Mouse (Mus musculus): ENCODE measurements around the gene Mfsd4b1. TPM values are rescaled to one million over a fixed set of nuclear protein-coding genes. Genes with fewer than 3 reads are reported as not detected.

The Mfsd4b1 gene
- polyA plus RNA-seq, 1 experiment from 2014 or later = 1.5 TPM

DNA sequence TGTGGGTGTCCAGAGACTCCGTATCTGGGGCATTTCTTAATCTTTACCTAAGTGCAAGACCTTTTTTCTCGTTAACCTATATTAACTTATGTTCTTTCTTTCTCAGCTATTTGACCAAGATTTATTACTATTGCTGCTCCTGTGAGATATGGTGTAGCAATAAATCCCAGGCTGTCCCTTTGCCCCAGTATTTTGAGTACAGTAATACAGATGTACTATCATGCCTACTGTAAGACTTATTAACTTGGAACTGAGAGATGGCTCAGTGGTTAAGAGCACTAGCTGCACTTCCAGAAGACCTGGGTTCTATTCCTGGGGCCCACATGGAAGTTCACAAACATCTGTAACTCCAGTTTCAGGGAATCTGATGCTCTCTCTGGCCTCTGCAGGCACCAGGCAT, 25.7 kb upstream of the Mfsd4b1 start:
- no peaks in the 10 kb centered on the region for H3K9me3 ChIP-seq (ENCODE audit: control insufficient read depth, low read length)
- no peaks in the 10 kb centered on the region for H3K36me3 ChIP-seq (ENCODE audit: control insufficient read depth, insufficient read depth, low read length)
- no peak overlapping the region for H3K27ac ChIP-seq (ENCODE audit: low read depth, low read length)
- no peak overlapping the region for H3K4me2 ChIP-seq (replicated peaks; ENCODE audit: low read depth, low read length)
- no peak overlapping the region for H3K4me3 ChIP-seq (ENCODE audit: low read length)
- no peaks in the 10 kb centered on the region for H3K4me1 ChIP-seq (ENCODE audit: control insufficient read depth, insufficient read depth, low read length)
- no peak overlapping the region for H3K9ac ChIP-seq (ENCODE audit: low read depth, low read length)
- WGBS = 81% methylated on average over 2 of the region's 2 CpGs
- no peaks in the 10 kb centered on the region for H3K27me3 ChIP-seq (ENCODE audit: control insufficient read depth, insufficient read depth, low read length)
- ATAC-seq (ENCODE audit: low FRiP score, low TSS enrichment) = no peak

DNA sequence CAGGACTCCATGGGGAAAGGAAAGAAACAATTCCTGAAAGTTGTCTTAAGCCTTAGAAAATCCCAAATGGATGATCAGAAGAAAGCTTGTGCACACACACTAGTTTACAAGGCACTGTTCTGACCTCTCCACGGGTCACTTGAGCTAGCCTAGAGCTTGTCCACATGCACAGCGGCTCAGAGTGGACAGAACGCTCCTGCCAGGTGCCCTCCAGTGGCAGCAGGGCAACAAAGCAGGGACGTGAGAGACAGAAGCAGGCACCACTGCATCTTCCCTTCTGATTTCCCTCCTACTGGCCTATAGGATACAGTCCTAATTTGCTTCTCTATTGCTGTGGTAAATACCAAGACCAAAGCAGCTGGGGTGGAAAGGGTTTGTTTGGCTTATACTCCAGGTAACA, 16.3 kb upstream of the Mfsd4b1 start:
- no peak overlapping the region for H3K4me3 ChIP-seq (ENCODE audit: low read length)
- no peaks in the 10 kb centered on the region for H3K9me3 ChIP-seq (ENCODE audit: control insufficient read depth, low read length)
- no peaks in the 10 kb centered on the region for H3K4me1 ChIP-seq (ENCODE audit: control insufficient read depth, insufficient read depth, low read length)
- WGBS = 13% methylated on average over 4 of the region's 4 CpGs
- ATAC-seq (ENCODE audit: low FRiP score, low TSS enrichment) = no peak
- H3K4me2 ChIP-seq (replicated peaks; ENCODE audit: low read depth, low read length) = no peak overlapping the region
- no peak overlapping the region for H3K27ac ChIP-seq (ENCODE audit: low read depth, low read length)
- H3K9ac ChIP-seq (ENCODE audit: low read depth, low read length) = no peak overlapping the region
- H3K27me3 ChIP-seq (ENCODE audit: control insufficient read depth, insufficient read depth, low read length) = no peaks in the 10 kb centered on the region
- no peaks in the 10 kb centered on the region for H3K36me3 ChIP-seq (ENCODE audit: control insufficient read depth, insufficient read depth, low read length)

DNA sequence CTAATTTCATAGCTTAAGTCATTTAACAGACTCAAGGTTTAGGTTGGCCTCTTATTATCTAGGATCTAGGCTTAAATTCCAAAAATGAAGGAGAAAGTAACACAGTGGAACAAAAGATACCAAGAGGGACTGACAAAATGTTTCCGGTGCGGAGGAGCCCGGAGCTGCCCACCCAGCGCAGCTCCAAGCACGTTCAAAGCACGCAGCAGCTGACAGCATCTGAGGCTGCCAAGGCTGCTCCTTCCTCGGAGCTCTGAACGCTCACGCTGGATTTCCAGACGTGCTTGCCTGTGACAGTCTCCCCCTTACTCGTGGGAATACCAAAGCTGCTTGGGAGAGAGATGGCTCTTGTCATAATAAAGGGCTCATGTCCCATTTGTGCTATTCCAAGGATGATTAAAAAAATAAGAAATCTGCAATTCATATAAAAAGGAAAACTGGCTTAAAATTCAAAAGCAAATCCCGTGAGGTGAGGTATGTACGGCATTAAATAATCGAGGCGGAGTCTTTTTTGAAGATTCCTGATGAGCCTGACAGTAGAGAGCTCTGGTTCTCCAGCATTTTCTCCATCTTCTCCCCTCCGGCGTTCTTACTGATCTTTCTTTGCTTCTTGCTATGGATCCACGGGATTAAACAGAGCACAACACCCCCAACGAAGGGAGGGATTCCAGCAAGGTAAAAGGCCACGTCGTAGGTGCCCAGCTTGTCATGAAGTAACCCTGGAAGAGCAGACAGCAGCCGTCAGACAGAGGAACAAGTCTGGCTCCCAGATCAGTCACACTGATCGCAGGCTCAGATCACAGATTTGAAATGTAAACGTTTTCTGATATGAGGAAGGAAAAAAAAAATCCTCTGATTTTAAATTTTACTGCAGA, 11.9 kb upstream of the Mfsd4b1 start:
- H3K9me3 ChIP-seq (ENCODE audit: control insufficient read depth, low read length) = no peaks in the 10 kb centered on the region
- H3K4me2 ChIP-seq (replicated peaks; ENCODE audit: low read depth, low read length) = no peak overlapping the region
- H3K4me3 ChIP-seq (ENCODE audit: low read length) = no peak overlapping the region
- no peak for ATAC-seq (ENCODE audit: low FRiP score, low TSS enrichment)
- no peaks in the 10 kb centered on the region for H3K36me3 ChIP-seq (ENCODE audit: control insufficient read depth, insufficient read depth, low read length)
- 77% methylated on average over 24 of the region's 24 CpGs for WGBS
- no peak overlapping the region for H3K9ac ChIP-seq (ENCODE audit: low read depth, low read length)
- H3K27ac ChIP-seq (ENCODE audit: low read depth, low read length) = no peak overlapping the region
- H3K4me1 ChIP-seq (ENCODE audit: control insufficient read depth, insufficient read depth, low read length) = no peaks in the 10 kb centered on the region
- H3K27me3 ChIP-seq (ENCODE audit: control insufficient read depth, insufficient read depth, low read length) = no peaks in the 10 kb centered on the region

DNA sequence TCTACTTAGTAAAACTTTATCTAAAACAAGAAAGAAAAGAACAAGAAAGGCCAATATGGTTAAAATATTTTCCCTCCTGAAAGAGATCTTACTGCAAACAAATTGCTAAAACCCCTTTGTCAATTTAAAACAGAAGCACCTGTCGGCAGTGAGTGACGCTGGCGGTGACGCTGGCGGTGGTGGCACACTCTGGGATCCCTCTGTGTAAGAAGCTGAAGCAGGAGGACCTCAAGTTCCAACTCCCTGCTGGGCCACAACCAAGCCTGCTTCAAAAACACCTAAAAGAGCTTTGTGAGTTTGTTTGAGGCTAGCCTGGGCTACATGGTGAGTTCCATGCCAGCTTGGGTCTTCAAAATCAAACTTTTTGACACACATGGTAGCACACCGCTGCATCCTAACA, 9.9 kb upstream of the Mfsd4b1 start:
- Histone ChIP-seq H3K36me3 (ENCODE audit: control insufficient read depth, insufficient read depth, low read length) (no peaks in the 10 kb centered on the region), H3K27ac (ENCODE audit: low read depth, low read length) (no peak overlapping the region), H3K9me3 (ENCODE audit: control insufficient read depth, low read length) (no peaks in the 10 kb centered on the region), H3K9ac (ENCODE audit: low read depth, low read length) (no peak overlapping the region), H3K27me3 (ENCODE audit: control insufficient read depth, insufficient read depth, low read length) (no peaks in the 10 kb centered on the region), H3K4me1 (ENCODE audit: control insufficient read depth, insufficient read depth, low read length) (no peaks in the 10 kb centered on the region), H3K4me2 (replicated peaks; ENCODE audit: low read depth, low read length) (no peak overlapping the region), H3K4me3 (ENCODE audit: low read length) (no peak overlapping the region)
- no peak for ATAC-seq (ENCODE audit: low FRiP score, low TSS enrichment)
- WGBS = 97% methylated on average over 6 of the region's 6 CpGs

DNA sequence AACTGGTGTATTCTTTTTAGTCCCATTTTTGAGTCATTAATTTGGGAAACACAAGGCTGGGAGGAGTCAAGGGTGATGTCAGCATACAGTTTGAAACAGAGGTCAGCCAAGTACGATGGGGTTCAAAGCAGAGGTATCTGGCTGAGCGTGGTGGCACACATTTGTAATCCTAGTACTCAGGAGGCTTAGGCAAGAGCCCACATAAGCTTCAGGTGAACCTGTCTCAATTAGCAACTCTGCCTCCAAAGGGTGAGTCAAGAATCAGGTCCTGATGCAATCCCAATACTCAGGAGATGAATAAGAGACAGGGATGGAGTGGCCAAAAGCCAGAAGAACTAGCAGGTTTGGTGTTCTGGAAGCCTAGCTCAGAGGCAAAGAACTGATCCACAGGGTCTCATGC, 7.8 kb upstream of the Mfsd4b1 start:
- no peak overlapping the region for H3K4me2 ChIP-seq (replicated peaks; ENCODE audit: low read depth, low read length)
- no peak overlapping the region for H3K9ac ChIP-seq (ENCODE audit: low read depth, low read length)
- 70% methylated on average over 2 of the region's 2 CpGs for WGBS
- no peak overlapping the region for H3K4me3 ChIP-seq (ENCODE audit: low read length)
- H3K9me3 ChIP-seq (ENCODE audit: control insufficient read depth, low read length) = no peaks in the 10 kb centered on the region
- no peaks in the 10 kb centered on the region for H3K4me1 ChIP-seq (ENCODE audit: control insufficient read depth, insufficient read depth, low read length)
- H3K27me3 ChIP-seq (ENCODE audit: control insufficient read depth, insufficient read depth, low read length) = no peaks in the 10 kb centered on the region
- H3K36me3 ChIP-seq (ENCODE audit: control insufficient read depth, insufficient read depth, low read length) = no peaks in the 10 kb centered on the region
- no peak for ATAC-seq (ENCODE audit: low FRiP score, low TSS enrichment)
- H3K27ac ChIP-seq (ENCODE audit: low read depth, low read length) = no peak overlapping the region

DNA sequence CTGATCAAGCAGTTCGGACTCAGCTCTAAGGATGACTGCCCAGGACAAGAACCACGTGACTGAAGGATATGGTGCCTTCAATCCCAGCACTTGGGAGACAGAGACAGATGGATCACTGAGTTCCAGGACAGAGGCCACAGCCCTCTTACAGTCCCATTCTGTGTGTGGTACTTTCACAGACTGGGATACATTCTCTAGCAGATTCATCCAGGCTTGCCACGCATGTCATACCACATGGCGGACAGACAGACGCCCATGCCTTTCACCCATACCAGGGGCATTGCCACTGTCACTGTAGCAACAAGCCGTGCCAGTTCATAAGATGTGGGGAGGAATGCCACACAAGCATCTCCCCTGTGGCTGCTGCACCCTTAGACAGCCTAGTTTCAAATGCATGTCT, 5.6 kb upstream of the Mfsd4b1 start:
- H3K9ac ChIP-seq (ENCODE audit: low read depth, low read length) = no peak overlapping the region
- WGBS = 90% methylated on average over 6 of the region's 6 CpGs
- no peak overlapping the region for H3K4me2 ChIP-seq (replicated peaks; ENCODE audit: low read depth, low read length)
- no peaks in the 10 kb centered on the region for H3K36me3 ChIP-seq (ENCODE audit: control insufficient read depth, insufficient read depth, low read length)
- no peaks in the 10 kb centered on the region for H3K27me3 ChIP-seq (ENCODE audit: control insufficient read depth, insufficient read depth, low read length)
- no peak overlapping the region for H3K4me3 ChIP-seq (ENCODE audit: low read length)
- no peak for ATAC-seq (ENCODE audit: low FRiP score, low TSS enrichment)
- H3K9me3 ChIP-seq (ENCODE audit: control insufficient read depth, low read length) = peaks cover 6% of the 10 kb centered on the region; the same call in 1 of the 2 replicates
- no peaks in the 10 kb centered on the region for H3K4me1 ChIP-seq (ENCODE audit: control insufficient read depth, insufficient read depth, low read length)
- H3K27ac ChIP-seq (ENCODE audit: low read depth, low read length) = no peak overlapping the region

DNA sequence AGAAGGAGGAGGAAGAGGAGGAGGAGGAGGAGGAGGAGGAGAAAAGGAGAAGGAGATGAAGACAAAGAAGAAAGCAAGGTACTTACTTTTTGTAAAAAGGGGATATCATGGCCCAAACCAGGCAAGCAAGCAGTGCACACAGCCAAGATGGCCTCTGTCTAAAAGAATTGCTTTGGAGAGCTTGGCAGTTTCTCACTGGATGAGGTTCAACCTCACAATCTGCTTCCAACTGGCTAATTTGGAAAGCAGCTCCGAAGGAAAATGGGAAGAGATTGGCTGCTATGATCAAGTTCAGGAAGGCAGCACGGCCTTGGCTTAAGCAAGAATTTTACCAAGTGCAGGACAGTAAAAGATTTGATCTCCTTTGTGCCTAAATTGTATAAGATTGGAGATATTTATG, 4.5 kb upstream of the Mfsd4b1 start:
- Histone ChIP-seq H3K4me1 (ENCODE audit: control insufficient read depth, insufficient read depth, low read length) (no peaks in the 10 kb centered on the region), H3K36me3 (ENCODE audit: control insufficient read depth, insufficient read depth, low read length) (no peaks in the 10 kb centered on the region), H3K27me3 (ENCODE audit: control insufficient read depth, insufficient read depth, low read length) (no peaks in the 10 kb centered on the region), H3K4me3 (ENCODE audit: low read length) (no peak overlapping the region), H3K27ac (ENCODE audit: low read depth, low read length) (no peak overlapping the region), H3K4me2 (replicated peaks; ENCODE audit: low read depth, low read length) (no peak overlapping the region), H3K9ac (ENCODE audit: low read depth, low read length) (no peak overlapping the region), H3K9me3 (ENCODE audit: control insufficient read depth, low read length) (peaks cover 6% of the 10 kb centered on the region; the same call in 1 of the 2 replicates)
- 85% methylated on average over 2 of the region's 2 CpGs for WGBS
- ATAC-seq (ENCODE audit: low FRiP score, low TSS enrichment) = no peak

DNA sequence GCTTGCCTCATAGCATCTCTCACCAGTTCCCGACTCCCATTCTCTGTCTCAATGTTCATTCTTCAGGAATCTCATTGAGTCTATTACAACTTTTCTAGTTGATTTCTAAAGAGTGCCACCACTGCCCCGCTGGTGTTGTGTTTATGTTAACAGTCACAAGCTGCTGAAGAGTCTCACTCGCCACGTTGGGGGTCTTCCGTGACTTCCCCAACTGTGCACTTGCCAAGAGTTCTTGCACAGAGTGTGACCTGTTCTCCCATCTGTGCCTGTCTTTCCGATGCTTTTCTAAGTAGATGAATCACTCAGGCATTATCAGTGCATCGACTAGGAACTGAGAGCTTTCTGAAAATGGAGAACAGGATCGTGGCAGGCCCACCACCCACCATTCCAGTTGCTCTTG, 3.0 kb upstream of the Mfsd4b1 start:
- ATAC-seq (ENCODE audit: low FRiP score, low TSS enrichment) = no peak
- Histone ChIP-seq H3K27me3 (ENCODE audit: control insufficient read depth, insufficient read depth, low read length) (no peaks in the 10 kb centered on the region), H3K9me3 (ENCODE audit: control insufficient read depth, low read length) (peaks cover 6% of the 10 kb centered on the region; the same call in 1 of the 2 replicates), H3K4me2 (replicated peaks; ENCODE audit: low read depth, low read length) (no peak overlapping the region), H3K4me1 (ENCODE audit: control insufficient read depth, insufficient read depth, low read length) (no peaks in the 10 kb centered on the region), H3K4me3 (ENCODE audit: low read length) (no peak overlapping the region), H3K27ac (ENCODE audit: low read depth, low read length) (no peak overlapping the region), H3K9ac (ENCODE audit: low read depth, low read length) (no peak overlapping the region), H3K36me3 (ENCODE audit: control insufficient read depth, insufficient read depth, low read length) (no peaks in the 10 kb centered on the region)
- 81% methylated on average over 8 of the region's 8 CpGs for WGBS

DNA sequence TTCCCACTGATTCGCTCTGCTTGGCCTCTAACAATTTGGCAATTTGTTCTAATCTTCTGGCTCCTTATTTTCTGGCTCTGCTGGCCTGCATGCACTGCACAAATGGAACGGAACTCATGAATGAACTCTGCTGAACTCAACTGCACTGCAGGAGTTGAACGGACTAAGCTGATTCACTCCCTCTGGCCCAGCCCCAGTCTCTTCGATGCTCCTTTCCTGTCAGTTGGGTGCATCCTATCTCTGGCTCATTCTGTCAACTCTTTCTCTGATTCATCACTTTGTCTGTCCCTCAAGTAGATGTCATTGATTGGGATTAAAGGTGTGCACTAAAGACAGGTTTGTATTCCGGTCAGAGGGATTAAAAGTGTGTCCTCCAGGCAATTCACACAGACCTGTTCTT, 1.5 kb upstream of the Mfsd4b1 start:
- 93% methylated on average over 5 of the region's 5 CpGs for WGBS
- ATAC-seq (ENCODE audit: low FRiP score, low TSS enrichment) = no peak
- H3K9ac ChIP-seq (ENCODE audit: low read depth, low read length) = no peak overlapping the region

More for the DNA sequence above, 1.5 kb upstream of the Mfsd4b1 start:
- Histone ChIP-seq H3K4me2 (replicated peaks; ENCODE audit: low read depth, low read length) (no peak overlapping the region), H3K9me3 (ENCODE audit: control insufficient read depth, low read length) (peaks cover 6% of the 10 kb centered on the region; the same call in 1 of the 2 replicates), H3K36me3 (ENCODE audit: control insufficient read depth, insufficient read depth, low read length) (no peaks in the 10 kb centered on the region), H3K4me1 (ENCODE audit: control insufficient read depth, insufficient read depth, low read length) (no peaks in the 10 kb centered on the region), H3K27ac (ENCODE audit: low read depth, low read length) (no peak overlapping the region), H3K4me3 (ENCODE audit: low read length) (no peak overlapping the region), H3K27me3 (ENCODE audit: control insufficient read depth, insufficient read depth, low read length) (no peaks in the 10 kb centered on the region)

Data from kidney, embryonic 14.5 days (tissue).